Mouse (Mus musculus) testis, adult 2 months (tissue): Measurements from ENCODE around the gene Gfpt1. TPM values are rescaled to one million over a fixed set of nuclear protein-coding genes. Genes with fewer than 3 reads are reported as not detected.
A peak's percentile ranks its signal among the peaks of the same experiment; 100 is the strongest.
"Not testable (repeated sequence)": the region's sequence is repeated elsewhere in the genome, so short reads cannot be mapped to it uniquely, and the experiment has no call there.

Source experiments
- H3K27ac ChIP-seq: fragments of 200-500 bp; 2 replicates; pipeline ENCODE4 v1.5.1; 2012; ENCODE audit warnings: low read depth, low read length; ENCODE audit not compliant: control insufficient read depth, insufficient read depth
- H3K27me3 ChIP-seq: fragments of 200-500 bp; 2 replicates; pipeline ENCODE4 v1.6.1; 2012; ENCODE audit warnings: mild to moderate bottlenecking, low read length, moderate library complexity; ENCODE audit not compliant: control insufficient read depth, insufficient read depth
- H3K36me3 ChIP-seq: fragments of 200-500 bp; 2 replicates; pipeline ENCODE4 v1.6.1; 2012; ENCODE audit warnings: mild to moderate bottlenecking, low read length; ENCODE audit not compliant: control insufficient read depth, insufficient read depth
- H3K4me1 ChIP-seq: fragments of 200-500 bp; 2 replicates; pipeline ENCODE4 v1.6.1; 2012; ENCODE audit warnings: low read length; ENCODE audit not compliant: control insufficient read depth, insufficient read depth
- H3K4me3 ChIP-seq: fragments of 200-500 bp; 2 replicates; pipeline ENCODE4 v1.5.1; 2012; ENCODE audit warnings: low read depth, mild to moderate bottlenecking, low read length, moderate library complexity, mixed read lengths; ENCODE audit not compliant: control insufficient read depth
- CTCF ChIP-seq: fragments of 200-500 bp; IDR thresholded peaks from 2 replicates; pipeline ENCODE4 v1.5.1; 2012; ENCODE audit warnings: low read depth, mild to moderate bottlenecking, inconsistent platforms, low read length, moderate library complexity; ENCODE audit not compliant: control insufficient read depth, insufficient read depth, insufficient replicate concordance
- POLR2A ChIP-seq: fragments of 200-500 bp; IDR thresholded peaks from 2 replicates; pipeline ENCODE4 v1.6.1; 2012; ENCODE audit warnings: low read depth, mild to moderate bottlenecking, inconsistent platforms, low read length, moderate library complexity; ENCODE audit not compliant: control insufficient read depth
- polyA plus RNA-seq: library from polyadenylated mRNA; depleted of rRNA; stranded (reverse); fragments of >200 nt; gene quantifications from 2 replicates; pipeline ENCODE4 v1.2.3, GENCODE M21; 2012

Gene Gfpt1
- polyA plus RNA-seq, 1 experiment = 37.7 TPM

DNA sequence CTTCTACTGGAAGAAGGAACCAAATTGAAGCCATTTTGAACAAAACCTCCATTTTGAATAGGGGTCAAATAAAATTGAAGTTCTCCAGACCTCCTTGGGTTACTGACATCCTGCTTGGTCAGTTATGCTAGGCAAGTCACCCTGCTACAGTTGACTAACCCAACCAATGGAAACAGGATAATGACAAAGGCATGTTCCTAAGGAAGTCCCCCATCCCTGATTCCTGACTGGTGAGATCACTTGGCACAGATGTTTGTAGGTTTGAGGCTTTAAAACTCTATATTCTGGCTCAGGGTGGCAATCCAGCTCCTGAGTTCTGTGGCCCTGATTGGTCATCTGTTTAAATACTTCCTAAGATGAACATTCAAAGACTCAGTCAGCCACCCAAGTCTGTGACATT is 37.1 kb upstream of the Gfpt1 start:
- TF ChIP-seq POLR2A (no peak), CTCF (no peak)
- Histone ChIP-seq H3K4me1 (0 out of 2 replicates have a peak, but pooled peaks cover 2% of the 10 kb centered on the region), H3K36me3 (no peaks in the 10 kb centered on the region), H3K4me3 (no peak overlapping the region), H3K27ac (no peak overlapping the region), H3K27me3 (no peaks in the 10 kb centered on the region)

DNA sequence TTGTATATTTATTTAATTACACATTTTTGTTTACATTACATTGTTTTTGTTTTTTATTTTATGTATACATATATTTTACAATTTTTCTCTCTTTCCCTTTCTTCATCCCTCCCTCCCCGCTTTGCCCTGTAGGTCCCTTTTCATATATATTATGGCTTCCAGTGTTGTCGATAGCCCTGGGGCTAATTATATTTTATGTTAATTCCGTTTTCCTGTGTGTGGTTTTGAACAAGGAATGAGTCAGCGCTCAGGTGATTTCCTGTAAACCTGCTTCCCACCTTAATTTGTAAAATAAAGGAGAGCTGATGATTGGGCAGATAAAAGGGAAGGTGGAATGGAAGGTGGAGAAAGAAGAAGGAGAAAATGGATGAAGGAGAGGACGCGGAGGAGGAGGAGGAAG is 33.8 kb upstream of the Gfpt1 start, which contains the start of gene Nfu1:
Nfu1 (plus strand) TSS at position 350 of the 400 bp plus-strand sequence.
- H3K36me3 ChIP-seq = peaks cover 1% of the 10 kb centered on the region; the same call in 1 of the 2 replicates
- 0 out of 2 replicates have a peak, but pooled peaks cover 2% of the 10 kb centered on the region for H3K4me1 ChIP-seq
- H3K27ac ChIP-seq = peak within 1 kb of the TSS; percentile 96
- no peaks in the 10 kb centered on the region for H3K27me3 ChIP-seq
- peak within 1 kb of the TSS; percentile 99 for H3K4me3 ChIP-seq
- no peak for TF ChIP-seq POLR2A
- no peak for TF ChIP-seq CTCF

DNA sequence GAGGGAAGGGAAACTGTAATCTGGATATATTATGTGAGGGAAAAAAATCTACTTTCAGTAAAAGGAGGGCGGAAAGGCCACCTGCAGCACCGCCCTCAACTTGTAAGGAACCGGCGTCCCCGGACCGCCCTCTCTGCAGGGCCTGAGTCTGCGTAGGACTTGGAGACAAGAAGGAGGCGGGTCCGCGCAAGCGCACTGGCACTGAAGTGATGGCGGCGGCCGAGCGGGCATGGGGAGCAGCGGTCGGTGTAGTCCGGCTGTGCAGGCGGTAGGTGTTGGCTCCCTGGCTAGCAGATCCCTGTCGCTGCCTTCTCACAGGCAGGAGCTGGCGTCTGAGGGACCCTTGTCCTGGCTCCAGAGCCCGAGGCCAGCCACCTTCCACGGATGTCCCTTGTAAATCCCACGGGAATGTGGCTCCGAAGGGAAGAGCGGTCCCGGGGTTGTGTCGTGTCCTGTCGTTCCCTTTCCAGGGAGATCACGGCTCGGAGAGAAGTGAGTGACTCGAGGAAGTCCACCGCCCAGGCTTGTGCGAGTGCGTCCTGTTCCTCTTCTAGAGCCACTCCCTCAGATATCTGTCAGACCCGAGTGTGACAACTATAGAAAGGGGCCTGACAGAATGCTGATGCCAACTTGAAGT is 32.8 kb upstream of the Gfpt1 start:
- H3K27me3 ChIP-seq = no peaks in the 10 kb centered on the region

DNA sequence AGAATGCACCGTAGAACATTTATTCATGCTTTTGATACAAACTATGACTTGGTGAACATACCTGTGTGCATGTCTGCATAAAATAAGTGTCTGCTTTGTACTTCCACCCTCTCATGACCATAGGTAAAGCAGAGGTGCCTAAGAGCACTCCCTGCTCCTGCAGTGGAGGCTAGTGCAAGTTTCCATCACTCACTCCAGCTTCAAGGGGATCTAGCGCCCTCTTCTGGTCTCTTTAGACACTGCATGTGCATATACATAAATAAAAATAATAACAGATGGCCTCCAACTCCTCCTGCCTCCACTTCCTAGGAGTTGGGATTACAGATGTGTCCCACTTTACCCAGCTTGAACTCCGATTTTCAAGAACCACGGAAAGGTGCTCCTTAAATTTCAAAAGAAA is 25.7 kb upstream of the Gfpt1 start:
- no peaks in the 10 kb centered on the region for H3K4me1 ChIP-seq
- TF ChIP-seq POLR2A = no peak
- TF ChIP-seq CTCF = peak; percentile 58; the same call in 1 of the 2 replicates

More for the DNA sequence above, 32.8 kb upstream of the Gfpt1 start:
- Histone ChIP-seq H3K4me3 (peak overlapping the region; percentile 99), H3K4me1 (0 out of 2 replicates have a peak, but pooled peaks cover 2% of the 10 kb centered on the region), H3K27ac (peak overlapping the region; percentile 96), H3K36me3 (peaks cover 1% of the 10 kb centered on the region; the same call in 1 of the 2 replicates)
- peak; percentile 87 for TF ChIP-seq POLR2A
- TF ChIP-seq CTCF = no peak

DNA sequence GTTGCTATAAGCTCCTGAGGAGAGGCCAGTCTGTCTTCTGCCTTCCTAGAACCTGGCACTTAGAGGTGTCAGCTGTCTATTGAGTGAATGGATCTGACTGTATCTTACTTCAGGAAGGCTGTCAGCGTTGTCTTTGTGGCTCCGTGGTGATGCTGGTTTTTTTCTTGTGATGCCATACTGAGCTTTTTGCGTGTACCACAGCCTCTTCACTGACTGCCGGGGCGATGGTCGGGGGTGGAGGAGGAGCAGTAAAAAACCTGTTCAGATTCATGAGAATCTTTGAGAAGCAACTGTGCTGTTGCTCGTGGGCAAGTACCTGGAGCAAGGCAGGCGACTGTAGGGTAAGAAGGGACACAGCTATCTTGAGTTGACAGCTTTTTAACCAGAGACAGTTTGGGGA is 23.8 kb upstream of the Gfpt1 start:
- TF ChIP-seq POLR2A = no peak
- TF ChIP-seq CTCF = no peak
- Histone ChIP-seq H3K27me3 (no peaks in the 10 kb centered on the region), H3K36me3 (peaks cover 8% of the 10 kb centered on the region)

More for the DNA sequence above, 25.7 kb upstream of the Gfpt1 start:
- H3K27me3 ChIP-seq = no peaks in the 10 kb centered on the region
- no peak overlapping the region for H3K27ac ChIP-seq
- H3K4me3 ChIP-seq = no peak overlapping the region
- H3K36me3 ChIP-seq = peaks cover 5% of the 10 kb centered on the region

DNA sequence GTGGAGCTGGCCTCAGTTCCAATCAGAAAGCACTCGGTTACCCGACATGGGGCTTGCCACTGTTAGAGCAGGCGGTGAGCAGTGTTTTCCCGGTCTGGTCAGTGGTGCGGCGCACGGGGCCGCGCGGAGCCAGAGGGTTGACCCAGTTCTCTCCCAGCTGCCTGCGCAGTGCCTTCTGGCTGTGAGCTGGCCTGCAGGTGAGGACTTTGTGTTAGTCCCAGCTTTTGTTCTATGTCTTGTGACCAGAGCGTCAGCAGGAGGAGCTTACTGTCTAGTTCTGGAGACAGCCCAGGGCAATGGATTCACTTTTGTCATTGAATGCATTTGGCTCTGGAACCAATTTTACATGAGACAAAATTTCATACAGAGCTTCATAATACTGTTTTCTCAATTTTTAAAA is 20.9 kb upstream of the Gfpt1 start:
- Histone ChIP-seq H3K4me1 (no peaks in the 10 kb centered on the region), H3K4me3 (no peak overlapping the region), H3K27ac (no peak overlapping the region), H3K27me3 (no peaks in the 10 kb centered on the region), H3K36me3 (peaks cover 6% of the 10 kb centered on the region)
- no peak for TF ChIP-seq CTCF
- no peak for TF ChIP-seq POLR2A

More for the DNA sequence above, 23.8 kb upstream of the Gfpt1 start:
- no peak overlapping the region for H3K27ac ChIP-seq
- H3K4me1 ChIP-seq = no peaks in the 10 kb centered on the region
- H3K4me3 ChIP-seq = no peak overlapping the region

DNA sequence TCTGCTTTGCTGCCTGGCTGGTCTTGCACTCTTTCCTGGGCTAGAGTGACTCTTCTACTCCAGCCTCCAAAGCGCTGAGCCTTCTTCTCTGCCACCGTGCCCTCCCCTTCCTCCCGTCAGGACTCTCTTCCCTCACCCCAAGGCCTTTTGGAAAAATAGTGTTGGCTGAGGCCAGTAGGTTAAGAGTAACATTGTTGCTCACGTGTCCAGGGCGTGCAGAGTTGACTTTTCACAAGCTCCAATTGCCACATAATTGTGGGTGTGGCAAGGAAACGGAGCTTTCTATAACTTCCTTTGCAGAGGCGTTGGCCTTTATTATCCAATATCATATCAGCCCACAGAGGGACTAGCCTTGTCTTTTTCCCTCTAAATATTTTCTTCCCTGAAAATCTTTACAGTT is 15.7 kb upstream of the Gfpt1 start:
- Histone ChIP-seq H3K4me3 (no peak overlapping the region), H3K4me1 (no peaks in the 10 kb centered on the region; the same call in 1 of the 2 replicates), H3K36me3 (peaks cover 4% of the 10 kb centered on the region), H3K27ac (no peak overlapping the region), H3K27me3 (no peaks in the 10 kb centered on the region)
- TF ChIP-seq CTCF (no peak), POLR2A (no peak)

DNA sequence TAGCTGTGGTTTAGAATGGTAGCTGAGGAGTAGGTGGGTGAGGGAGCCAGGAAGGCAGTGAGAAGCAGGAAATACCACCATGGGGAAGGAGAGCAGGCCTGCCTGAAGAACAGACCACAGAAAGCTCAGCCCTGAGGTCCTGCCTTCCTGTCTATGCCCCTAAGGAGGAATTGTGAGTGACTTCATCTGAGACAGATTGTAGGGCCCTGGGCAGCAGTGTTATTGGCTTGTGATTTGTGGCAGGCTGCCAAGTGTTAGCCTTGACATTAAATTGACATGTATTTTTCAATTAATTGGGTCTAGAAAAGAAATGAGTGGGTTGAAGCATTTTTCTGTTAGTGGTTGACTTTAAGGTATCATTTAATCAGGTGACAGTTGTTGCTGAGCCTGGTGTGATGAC is 13.8 kb upstream of the Gfpt1 start:
- no peak overlapping the region for H3K4me3 ChIP-seq
- H3K27me3 ChIP-seq = no peaks in the 10 kb centered on the region
- H3K27ac ChIP-seq = no peak overlapping the region
- H3K36me3 ChIP-seq = no peaks in the 10 kb centered on the region
- H3K4me1 ChIP-seq = no peaks in the 10 kb centered on the region; the same call in 1 of the 2 replicates
- no peak for TF ChIP-seq CTCF
- no peak for TF ChIP-seq POLR2A

DNA sequence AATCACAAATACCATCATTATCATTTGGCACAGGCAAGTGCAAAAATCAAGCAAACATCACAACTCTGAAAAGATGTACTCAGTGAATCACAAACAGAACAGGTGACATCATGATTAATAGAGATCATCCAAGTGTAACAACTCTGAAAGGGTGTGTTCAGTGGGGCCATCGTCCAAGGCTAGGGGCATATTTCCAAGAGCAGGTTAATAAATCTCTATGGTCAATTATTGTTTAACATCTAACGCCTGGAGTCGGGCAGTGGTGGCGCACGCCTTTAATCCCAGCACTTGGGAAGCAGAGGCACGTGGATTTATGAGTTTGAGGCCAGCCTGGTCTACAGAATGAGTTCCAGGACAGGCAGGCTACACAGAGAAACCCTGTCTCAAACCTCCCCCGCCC is 11.3 kb upstream of the Gfpt1 start:
- H3K4me3 ChIP-seq, H3K27ac ChIP-seq, H3K4me1 ChIP-seq, H3K27me3 ChIP-seq, H3K36me3 ChIP-seq: not testable (repeated sequence)
